Mouse (Mus musculus) CH12.LX (cell line): ENCODE results near the gene Ppp1r12a. TPM values are rescaled to one million over a fixed set of nuclear protein-coding genes. Genes with fewer than 3 reads are reported as not detected.

Experiments used
- DNase-seq: peaks from one replicate; pipeline ENCODE4 v3.0.0-alpha.2; 2013; ENCODE audit errors: extremely low read depth
- H3K27ac ChIP-seq: 2 replicates; pipeline ENCODE4 v1.5.1; 2012; ENCODE audit warnings: low read depth, mild to moderate bottlenecking, control low read depth, moderate library complexity; ENCODE audit not compliant: insufficient read depth
- H3K27me3 ChIP-seq: replicated peaks from 2 replicates; pipeline ENCODE3; 2012; ENCODE audit warnings: inconsistent platforms
- H3K36me3 ChIP-seq, 2 experiments: replicated peaks in 1 of 2; 2 replicates each; pipeline versions ENCODE3 to v1.6.1; 2012; ENCODE audit warnings: inconsistent platforms in 1 of 2, low read length in 1 of 2, mild to moderate bottlenecking in 1 of 2, mixed read lengths in 1 of 2, moderate library complexity in 1 of 2; ENCODE audit not compliant: control insufficient read depth in 1 of 2, insufficient read depth in 1 of 2
- H3K4me1 ChIP-seq, 2 experiments: 2 replicates each; pipeline ENCODE4 v1.6.1; 2012; ENCODE audit warnings: inconsistent platforms in 1 of 2, moderate library complexity in 1 of 2; ENCODE audit not compliant: insufficient read depth in 2 of 2, control insufficient read depth in 1 of 2
- H3K4me2 ChIP-seq: 2 replicates; pipeline ENCODE4 v1.6.1; 2012; ENCODE audit warnings: low read depth, mild to moderate bottlenecking, control low read depth; ENCODE audit not compliant: poor library complexity, insufficient read depth, severe bottlenecking
- H3K4me3 ChIP-seq, 3 experiments: fragments of 150-350 bp in 1 of 3; sonication (generic) in 1 of 3; replicated peaks in 1 of 3; 2 replicates each; pipeline versions ENCODE3 to v1.5.1; 2011 to 2012; ENCODE audit warnings: low read depth in 2 of 3, low read length in 2 of 3, mild to moderate bottlenecking in 2 of 3, moderate library complexity in 2 of 3, control low read depth in 1 of 3, improper control_type of control experiment in 1 of 3, inconsistent platforms in 1 of 3, mixed read lengths in 1 of 3; ENCODE audit not compliant: poor library complexity in 1 of 3
- H3K79me2 ChIP-seq: replicated peaks from 2 replicates; pipeline ENCODE4 v1.6.1; 2012; ENCODE audit warnings: mild to moderate bottlenecking, moderate library complexity; ENCODE audit not compliant: control insufficient read depth, poor library complexity, insufficient read depth, severe bottlenecking; ENCODE audit errors: extremely low read depth
- H3K9ac ChIP-seq: 2 replicates; pipeline ENCODE4 v1.6.1; 2012; ENCODE audit warnings: low read depth, mild to moderate bottlenecking, control low read depth, moderate library complexity; ENCODE audit not compliant: insufficient read depth
- H3K9me3 ChIP-seq: replicated peaks from 2 replicates; pipeline ENCODE3; 2012; ENCODE audit warnings: low read length, inconsistent platforms, mixed read lengths
- BHLHE40 ChIP-seq: IDR thresholded peaks from 2 replicates; pipeline ENCODE4 v1.6.1; 2011; ENCODE audit warnings: mild to moderate bottlenecking, low read depth, low read length, improper control_type of control experiment
- CTCF ChIP-seq, 2 experiments: IDR thresholded peaks in 1 of 2; conservative IDR thresholded peaks in 1 of 2; 2 replicates each; pipeline ENCODE4 v1.5.1; 2011 to 2012; ENCODE audit warnings: low read depth in 2 of 2, low read length in 2 of 2, improper control_type of control experiment in 1 of 2, inconsistent platforms in 1 of 2, mild to moderate bottlenecking in 1 of 2, moderate library complexity in 1 of 2
- ETS1 ChIP-seq: conservative IDR thresholded peaks from 2 replicates; pipeline ENCODE4 v1.6.1; 2012; ENCODE audit warnings: low read depth, mild to moderate bottlenecking, inconsistent platforms, low read length, improper control_type of control experiment, moderate library complexity
- JUN ChIP-seq: IDR thresholded peaks from 2 replicates; pipeline ENCODE4 v1.6.1; 2011; ENCODE audit warnings: low read depth, mild to moderate bottlenecking, low read length, improper control_type of control experiment, moderate library complexity; ENCODE audit not compliant: insufficient read depth
- KAT2A ChIP-seq: IDR thresholded peaks from 2 replicates; pipeline ENCODE4 v1.6.1; 2012; ENCODE audit warnings: low read length, improper control_type of control experiment, inconsistent platforms; ENCODE audit not compliant: insufficient replicate concordance
- MAFK ChIP-seq: IDR thresholded peaks from 2 replicates; pipeline ENCODE4 v1.6.1; 2011; ENCODE audit warnings: low read length, improper control_type of control experiment; ENCODE audit not compliant: insufficient replicate concordance
- MAX ChIP-seq: IDR thresholded peaks from 2 replicates; pipeline ENCODE4 v1.6.1; 2011; ENCODE audit warnings: low read length, improper control_type of control experiment
- MAZ ChIP-seq: IDR thresholded peaks from 2 replicates; pipeline ENCODE4 v1.6.1; 2012; ENCODE audit warnings: low read depth, mild to moderate bottlenecking, inconsistent platforms, low read length, improper control_type of control experiment, moderate library complexity
- MXI1 ChIP-seq: IDR thresholded peaks from 2 replicates; pipeline ENCODE4 v1.6.1; 2011; ENCODE audit warnings: mild to moderate bottlenecking, low read depth, low read length, improper control_type of control experiment
- NELFE ChIP-seq: IDR thresholded peaks from 2 replicates; pipeline ENCODE4 v1.6.1; 2011; ENCODE audit warnings: low read depth, low read length, improper control_type of control experiment
- NRF1 ChIP-seq: IDR thresholded peaks from 2 replicates; pipeline ENCODE4 v1.6.1; 2014; ENCODE audit warnings: low read depth, mild to moderate bottlenecking, inconsistent platforms, low read length, improper control_type of control experiment, moderate library complexity
- PAX5 ChIP-seq: IDR thresholded peaks from 2 replicates; pipeline ENCODE4 v1.6.1; 2012; ENCODE audit warnings: low read length, inconsistent platforms, mixed read lengths
- RCOR1 ChIP-seq: conservative IDR thresholded peaks from 2 replicates; pipeline ENCODE4 v1.6.1; 2012; ENCODE audit warnings: low read depth, mild to moderate bottlenecking, inconsistent platforms, low read length, improper control_type of control experiment
- TBP ChIP-seq: conservative IDR thresholded peaks from 2 replicates; pipeline ENCODE4 v1.6.1; 2011; ENCODE audit warnings: low read depth, low read length, improper control_type of control experiment
- UBTF ChIP-seq: IDR thresholded peaks from 2 replicates; pipeline ENCODE4 v1.6.1; 2012; ENCODE audit warnings: low read depth, mild to moderate bottlenecking, inconsistent platforms, low read length, improper control_type of control experiment, moderate library complexity
- USF1 ChIP-seq: IDR thresholded peaks from 2 replicates; pipeline ENCODE4 v1.6.1; 2014; ENCODE audit warnings: low read depth, mild to moderate bottlenecking, inconsistent platforms, low read length, improper control_type of control experiment
- USF2 ChIP-seq: conservative IDR thresholded peaks from 2 replicates; pipeline ENCODE4 v1.6.1; 2011; ENCODE audit warnings: low read depth, low read length, improper control_type of control experiment
- ZMIZ1 ChIP-seq: IDR thresholded peaks from 2 replicates; pipeline ENCODE4 v1.6.1; 2012; ENCODE audit warnings: low read depth, mild to moderate bottlenecking, inconsistent platforms, low read length, improper control_type of control experiment
- dilution Hi-C: fragments of 300-500 bp; cut with MboI; formaldehyde crosslinking; loops from 2 replicates; pipeline ENCODE4 v1.14.3; 2020; ENCODE audit warnings: low sequenced_read_pairs; ENCODE audit not compliant: extremely low pct_unique_long_range_greater_than_20kb, extremely low pct_ligation_motif_present
- in situ Hi-C: fragments of 300-500 bp; cut with MboI; formaldehyde crosslinking; loops from 3 replicates; pipeline ENCODE4 v1.14.3; 2019; ENCODE audit warnings: low sequenced_read_pairs, low pct_ligation_motif_present, low pct_unique_long_range_greater_than_20kb, mixed read lengths
- polyA plus RNA-seq: library from polyadenylated mRNA; unstranded; fragments of >175 nt; gene quantifications from 2 replicates; pipeline ENCODE4 v1.2.1, GENCODE M21; 2012; ENCODE audit warnings: low read depth; ENCODE audit not compliant: insufficient read length
- total RNA-seq, 2 experiments: library from RNA; depleted of rRNA; stranded (reverse); fragments of 300-350 nt in 1 of 2; fragments of >200 nt in 1 of 2; gene quantifications; 2 replicates each; pipeline ENCODE4 v1.2.3; 2012 to 2014

The Ppp1r12a gene
- total and polyA plus RNA-seq, 3 experiments = 34.4 to 70.8 (median 60.0) TPM

DNA sequence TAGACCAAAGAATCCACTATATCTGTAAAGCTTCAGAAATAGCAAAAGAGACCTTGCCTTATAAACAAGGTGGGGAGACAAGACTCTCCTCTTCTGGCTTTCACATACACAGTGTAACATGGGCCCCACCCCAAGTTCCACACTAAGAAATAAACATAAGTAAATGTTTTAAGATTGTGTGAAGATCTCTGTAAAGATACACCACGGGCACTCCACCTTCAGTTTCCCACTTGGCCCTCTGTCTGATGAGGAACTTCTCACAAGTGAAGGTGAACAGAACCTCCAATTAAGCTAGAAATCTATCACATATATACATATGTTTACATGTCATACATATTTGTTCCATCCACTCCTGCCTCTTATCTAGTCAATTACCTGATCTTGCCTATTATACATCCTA lies 42.6 kb upstream of the Ppp1r12a start:
- Histone ChIP-seq H3K36me3 (no peaks in the 10 kb centered on the region), H3K4me1 (no peaks in the 10 kb centered on the region), H3K9me3 (no peaks in the 10 kb centered on the region), H3K9ac (no peak overlapping the region), H3K4me3 (no peak overlapping the region), H3K4me2 (no peak overlapping the region), H3K79me2 (no peaks in the 10 kb centered on the region), H3K27me3 (no peaks in the 10 kb centered on the region), H3K27ac (no peak overlapping the region)
- TF ChIP-seq USF1 (no peak), USF2 (no peak), ETS1 (no peak), MAZ (no peak), BHLHE40 (no peak), KAT2A (no peak), PAX5 (no peak), NELFE (no peak), MAX (no peak), TBP (no peak), MAFK (no peak), NRF1 (no peak), JUN (no peak), UBTF (no peak), RCOR1 (no peak), MXI1 (no peak), CTCF (conservative IDR thresholded peaks at IDR 0.05 in 1 of 2, IDR thresholded peaks at IDR 0.05 in 1 of 2; ENCODE audit: low read depth in 2 of 2, low read length in 2 of 2) (no peak)
- dilution Hi-C loops (no loop called here), in situ Hi-C loops (no loop called here)
- DNase-seq = no peak

DNA sequence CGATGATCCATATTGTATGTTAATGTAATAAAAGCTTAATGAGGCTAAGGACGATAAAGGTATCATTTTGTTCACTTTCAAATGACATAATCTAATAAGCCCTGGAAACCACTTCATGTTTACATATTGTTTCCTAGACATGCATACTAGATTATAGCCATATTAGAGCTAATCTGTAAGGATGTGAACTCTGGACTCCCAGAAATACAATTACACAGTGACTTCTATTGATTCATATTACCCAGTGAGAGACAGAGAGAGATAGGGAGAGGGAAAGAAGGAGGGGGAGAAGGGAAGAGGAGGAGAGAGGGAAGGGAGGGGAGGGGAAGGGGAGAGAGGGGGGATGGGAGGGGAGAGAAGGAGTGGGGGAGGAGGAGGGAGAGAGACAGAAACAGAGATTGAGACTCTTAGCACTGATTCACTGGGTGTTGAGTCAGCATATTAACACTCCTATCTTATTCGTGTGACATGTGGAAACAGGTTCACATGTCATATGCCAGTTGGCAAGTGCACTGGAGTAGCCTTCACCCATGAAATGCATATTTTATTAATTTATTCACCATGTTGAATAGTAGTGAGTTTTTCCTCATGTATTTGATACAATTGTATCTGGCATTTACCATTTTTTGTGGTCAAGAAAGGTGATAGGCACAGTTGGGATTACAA lies 36.9 kb upstream of the Ppp1r12a start:
- H3K27ac ChIP-seq = no peak overlapping the region
- no peak for DNase-seq
- no peaks in the 10 kb centered on the region for H3K4me1 ChIP-seq
- dilution Hi-C loops (no loop called here), in situ Hi-C loops (no loop called here)
- no peak overlapping the region for H3K9ac ChIP-seq
- H3K4me2 ChIP-seq = no peak overlapping the region
- TF ChIP-seq ZMIZ1 (no peak), MAFK (peak; percentile 41; the same call in 1 of the 2 replicates)
- no peaks in the 10 kb centered on the region for H3K79me2 ChIP-seq
- no peak overlapping the region for H3K4me3 ChIP-seq
- no peaks in the 10 kb centered on the region for H3K27me3 ChIP-seq
- H3K9me3 ChIP-seq = no peaks in the 10 kb centered on the region
- no peaks in the 10 kb centered on the region for H3K36me3 ChIP-seq
